Mouse (Mus musculus): ENCODE measurements around the gene Zbtb38. TPM values are rescaled to one million over a fixed set of nuclear protein-coding genes. Genes with fewer than 3 reads are reported as not detected.

Zbtb38 gene
- polyA plus RNA-seq (2021; fragmentation: Nextera tagmentation): 28.4 and 59.3 TPM in 2 replicates
- long read RNA-seq, experiment 1, full-length matches to known transcripts: 11 of 103 reads
- long read RNA-seq, experiment 1, partial matches to known transcripts: 2 of 103 reads
- long read RNA-seq, experiment 1, other reads (novel, unspliced or antisense): 90 of 103 reads
- long read RNA-seq, experiment 2, full-length matches to known transcripts: 36 of 96 reads
- long read RNA-seq, experiment 2, partial matches to known transcripts: 34 of 96 reads
- long read RNA-seq, experiment 2, other reads (novel, unspliced or antisense): 26 of 96 reads

GRCm38 (mm10) chr9:96752603-96753114, at the start of gene Zbtb38:
TSS of gene Zbtb38 (minus strand) at chr9:96752831.

Other genes with a start within 250 kb of the Zbtb38 start
- gene Gm28729, start 227.6 kb downstream of the Zbtb38 start, polyA plus RNA-seq (2021; fragmentation: Nextera tagmentation): 0.24 and 0.93 TPM in 2 replicates
- gene Rasa2, start 121.2 kb downstream of the Zbtb38 start, polyA plus RNA-seq (2021; fragmentation: Nextera tagmentation): 6.7 and 8.2 TPM in 2 replicates
- 7.6 and 10.3 TPM in 2 replicates for gene Pxylp1, start 139.8 kb upstream of the Zbtb38 start, polyA plus RNA-seq (2021; fragmentation: Nextera tagmentation)